Mouse (Mus musculus) adrenal gland, adult 8-10 months (tissue): Measurements from ENCODE around the gene Cpeb1. TPM values are rescaled to one million over a fixed set of nuclear protein-coding genes. Genes with fewer than 3 reads are reported as not detected.
A peak's percentile ranks its signal among the peaks of the same experiment; 100 is the strongest.
"Not testable (repeated sequence)": the region's sequence is repeated elsewhere in the genome, so short reads cannot be mapped to it uniquely, and the experiment has no call there.

Experiments
- DNase-seq: peaks from one replicate; pipeline ENCODE4 v3.0.0; 2022
- total RNA-seq, 4 experiments: library from RNA; stranded (reverse); gene quantifications; 2 replicates each; pipeline ENCODE4 v1.2.4; 2022

The Cpeb1 gene
- 10 to 100 TPM; 49.1 to 90.6 (median 69.3) TPM for total RNA-seq

DNA sequence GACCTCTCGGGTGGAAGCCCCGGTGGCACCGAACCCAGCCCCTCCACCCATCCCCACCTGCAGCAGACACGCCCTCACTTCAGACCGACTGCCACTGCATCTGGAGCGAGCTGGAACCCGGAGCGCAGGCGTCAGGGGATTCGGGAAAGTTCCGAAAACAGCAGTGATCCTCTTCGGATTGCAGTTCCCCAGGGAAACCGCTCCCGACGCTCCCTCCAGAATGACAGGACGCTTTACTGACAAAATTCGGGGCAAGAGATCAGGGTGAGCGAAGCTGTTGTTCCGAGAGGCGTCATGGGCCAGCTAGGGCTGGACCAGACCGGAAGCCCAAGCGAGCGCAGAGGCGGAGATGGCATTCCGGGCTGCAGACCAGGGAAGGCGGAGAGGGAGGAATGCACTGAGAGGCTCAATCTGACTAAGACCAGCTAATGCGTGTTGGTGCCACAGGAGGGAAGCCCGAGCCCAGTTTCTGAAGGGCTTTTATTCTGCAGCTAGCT lies at the start of gene Cpeb1:
Gene Cpeb1 (minus strand): TSS at position 311 of the 497 bp plus-strand sequence.
- DNase-seq, result peak; percentile 82

DNA sequence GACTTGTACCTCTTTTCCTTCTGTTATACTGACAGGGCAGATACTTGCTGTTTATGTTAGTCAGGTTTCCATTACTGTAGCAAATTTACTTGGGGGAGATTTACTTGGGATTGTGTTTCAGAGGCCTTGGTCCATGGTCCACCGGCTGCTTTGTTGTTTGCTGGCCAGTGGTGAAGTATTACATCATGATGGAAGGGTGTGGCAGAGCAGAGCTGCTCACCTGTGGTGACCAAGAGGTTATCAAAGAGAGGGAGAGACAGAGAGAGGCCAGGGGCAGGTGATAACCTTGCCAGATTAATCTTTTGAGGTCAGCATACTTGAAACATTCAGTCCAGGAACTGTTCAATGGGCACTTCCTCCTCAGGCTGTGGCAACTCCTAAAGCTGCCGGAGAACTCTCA lies 45.8 kb upstream of the Cpeb1 start:
- no peak for DNase-seq

DNA sequence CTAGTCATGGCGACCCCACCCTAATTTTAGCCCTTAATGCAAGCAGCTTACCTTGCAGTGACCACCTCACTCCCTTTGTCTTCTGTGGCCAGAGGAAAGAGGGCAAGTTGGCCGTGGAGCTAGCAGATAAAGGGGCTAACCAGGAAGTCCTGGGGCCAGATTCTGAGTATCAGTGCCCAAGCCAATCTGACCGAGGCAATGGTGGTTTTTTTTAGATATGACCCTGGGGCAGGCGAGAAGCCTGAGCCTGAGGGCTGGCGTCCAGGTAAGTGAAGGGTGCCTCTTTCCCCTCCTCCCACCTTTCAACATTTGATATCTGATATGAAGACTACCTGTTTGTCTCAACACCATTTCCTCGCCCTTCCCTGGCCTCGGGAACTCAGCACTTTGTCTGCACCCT lies 42.9 kb upstream of the Cpeb1 start, which contains the start of gene BC048679:
Gene BC048679 (minus strand): TSS at position 101 of the 400 bp plus-strand sequence.
- no peak for DNase-seq

DNA sequence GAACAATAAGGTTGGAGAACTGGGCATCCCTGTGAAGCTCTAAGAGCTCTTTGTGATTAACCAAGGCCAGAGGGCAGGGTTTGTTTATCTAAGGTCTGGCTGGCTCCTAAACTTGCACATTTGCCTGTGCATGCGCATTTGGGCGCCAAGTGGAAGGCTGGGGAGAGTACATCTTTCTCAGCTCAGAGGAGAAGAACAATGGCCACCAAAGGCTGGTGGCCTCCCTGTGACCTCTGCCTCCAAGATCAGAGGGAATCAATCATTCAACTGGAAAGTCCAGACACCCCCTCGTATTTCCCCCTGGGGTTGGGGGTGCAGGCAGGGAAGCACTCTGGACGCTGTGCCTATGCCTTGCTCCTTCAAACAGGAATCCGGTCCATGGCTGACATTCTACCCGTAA lies 41.9 kb upstream of the Cpeb1 start:
- no peak for DNase-seq

DNA sequence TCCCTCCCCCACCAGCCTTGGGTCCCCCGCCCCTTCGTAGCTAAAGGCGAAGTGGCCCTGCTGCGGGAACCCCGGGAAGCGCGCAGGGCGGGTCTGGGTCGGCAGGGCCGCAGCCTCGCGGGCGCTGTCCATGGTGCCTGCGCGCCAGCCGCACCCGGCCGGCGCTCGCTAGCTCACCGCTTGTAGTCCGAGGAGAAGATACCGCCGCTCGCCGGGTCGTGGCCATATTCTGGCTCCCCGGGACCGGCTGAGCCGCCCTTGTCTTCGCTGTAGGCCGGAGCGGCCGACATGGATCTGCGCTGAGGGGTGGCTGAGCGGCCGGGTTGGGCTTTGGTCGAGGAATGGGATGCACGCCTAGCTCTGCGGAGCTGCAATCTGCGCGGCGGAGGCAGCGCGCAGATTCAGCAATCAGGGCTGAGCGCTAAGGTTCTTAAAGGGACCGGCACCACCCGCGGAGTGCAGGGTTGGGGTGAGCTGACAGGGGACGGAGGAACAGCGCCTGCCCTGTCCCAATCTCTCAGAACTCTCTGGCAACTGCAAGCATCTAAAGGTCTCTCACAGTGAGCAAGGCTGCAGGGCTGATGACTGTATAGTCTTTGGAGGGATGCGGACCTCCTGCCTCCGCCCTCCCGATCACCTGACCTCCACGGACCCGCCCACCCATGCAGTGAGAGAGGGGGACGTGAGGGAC lies 38.2 kb upstream of the Cpeb1 start, which contains the start of gene Ap3b2:
Gene Ap3b2 (minus strand): TSS at position 595 of the 691 bp plus-strand sequence.
- peak; percentile 38 for DNase-seq

DNA sequence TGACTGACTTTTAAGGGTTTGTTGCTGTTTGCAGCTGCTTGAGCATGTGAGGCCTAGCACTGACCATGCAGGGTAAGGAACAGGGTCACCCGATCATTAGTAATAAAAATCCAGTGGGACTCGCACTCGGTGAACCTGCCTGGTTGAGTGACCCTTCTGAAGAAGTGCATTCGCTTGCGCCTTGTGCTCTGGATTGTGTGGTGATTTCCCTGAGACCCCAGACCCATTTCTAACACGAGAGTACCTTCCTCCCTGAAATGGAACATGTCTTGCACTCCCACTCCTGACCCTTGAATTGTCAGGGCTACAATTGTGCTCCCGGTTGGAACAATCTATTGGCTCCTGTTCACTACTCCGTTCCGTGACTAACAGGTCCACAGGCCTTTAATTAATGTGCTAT lies 37.4 kb upstream of the Cpeb1 start:
- no peak for DNase-seq

DNA sequence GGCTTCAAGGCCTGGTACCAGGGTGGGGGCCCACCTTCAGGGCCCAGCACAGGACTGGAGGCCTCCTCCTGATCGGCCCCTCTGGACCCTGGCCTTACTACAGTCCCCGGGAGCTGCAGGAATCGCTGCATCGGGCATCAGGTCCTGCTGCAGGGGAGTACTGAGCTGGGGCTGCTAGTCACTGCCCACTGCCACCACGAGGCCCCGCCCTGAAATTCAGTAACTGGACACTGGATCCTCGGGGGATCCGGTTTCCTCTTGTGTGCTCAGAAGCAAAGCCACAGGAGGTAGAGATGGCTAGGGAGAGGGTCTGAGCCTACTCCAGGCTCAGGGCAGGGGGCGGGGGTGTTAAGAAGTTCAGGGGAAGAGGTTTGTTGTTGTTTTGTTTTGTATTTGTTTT lies 34.4 kb upstream of the Cpeb1 start:
- no peak for DNase-seq

DNA sequence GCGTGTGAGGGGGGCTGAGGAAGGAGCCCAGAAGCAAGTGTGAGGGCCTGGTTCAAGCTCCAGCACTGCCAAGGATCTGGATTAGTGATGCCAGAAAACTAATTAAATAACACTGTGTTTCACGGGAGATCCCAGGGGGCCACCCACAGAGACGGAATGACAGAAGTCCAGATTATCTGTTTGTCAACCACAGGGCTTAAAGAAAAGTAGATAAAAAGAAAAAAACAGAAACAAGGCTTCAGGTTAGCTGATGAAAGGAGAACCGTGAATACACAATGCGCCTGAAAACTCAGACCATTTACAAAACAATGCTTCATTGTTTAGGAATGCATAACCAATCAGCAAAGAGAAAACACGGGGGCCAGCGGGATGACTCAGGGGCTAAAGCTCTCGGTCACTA lies 25.5 kb upstream of the Cpeb1 start:
- no peak for DNase-seq

DNA sequence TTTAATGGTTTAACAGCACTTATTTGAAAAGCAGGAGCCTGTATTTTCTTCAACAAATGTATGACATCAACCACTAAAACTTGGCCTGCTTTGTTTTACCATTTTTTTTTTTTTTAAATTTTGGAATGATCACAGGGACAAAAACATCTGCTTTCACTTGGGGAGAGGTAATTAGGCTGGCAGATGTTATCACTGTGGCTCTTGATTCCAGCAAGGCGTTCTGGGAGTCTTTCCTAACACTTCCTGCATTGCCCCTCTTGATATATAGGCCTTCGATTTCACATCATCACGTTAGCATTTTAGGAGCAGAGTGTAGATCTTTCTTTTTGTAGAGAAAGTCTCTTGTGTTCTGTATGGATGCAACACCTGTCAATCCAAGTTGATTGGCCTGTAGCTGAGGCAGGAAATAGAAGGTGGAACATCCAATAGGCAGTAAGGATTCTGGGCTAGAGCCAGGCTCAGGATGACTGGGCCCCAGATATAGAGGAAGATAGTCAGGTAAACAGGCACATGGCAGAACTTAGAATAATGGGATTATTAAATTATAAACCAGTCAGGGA lies 24.3 kb upstream of the Cpeb1 start:
- DNase-seq, result no peak

DNA sequence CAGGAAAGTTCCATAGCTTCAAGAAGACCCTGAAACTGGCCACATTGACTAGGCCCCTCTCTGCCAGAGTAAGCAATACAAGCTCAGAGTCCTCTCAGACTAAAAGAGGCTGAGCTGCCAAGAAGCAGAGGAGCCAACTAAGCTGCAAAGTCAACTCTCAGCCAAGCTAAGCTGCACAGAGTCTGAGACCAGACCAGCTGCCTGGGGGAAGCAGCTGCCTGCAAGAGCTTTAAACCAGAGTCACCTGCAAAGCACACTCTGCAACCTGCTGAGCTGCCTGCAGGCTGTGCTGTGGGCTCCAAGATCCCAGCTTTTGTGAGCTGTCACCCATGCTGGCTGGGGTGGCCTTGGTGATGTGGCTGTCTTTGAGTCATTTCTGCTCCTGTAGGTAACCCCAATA lies 23.0 kb upstream of the Cpeb1 start:
- DNase-seq, result not testable (repeated sequence)

DNA sequence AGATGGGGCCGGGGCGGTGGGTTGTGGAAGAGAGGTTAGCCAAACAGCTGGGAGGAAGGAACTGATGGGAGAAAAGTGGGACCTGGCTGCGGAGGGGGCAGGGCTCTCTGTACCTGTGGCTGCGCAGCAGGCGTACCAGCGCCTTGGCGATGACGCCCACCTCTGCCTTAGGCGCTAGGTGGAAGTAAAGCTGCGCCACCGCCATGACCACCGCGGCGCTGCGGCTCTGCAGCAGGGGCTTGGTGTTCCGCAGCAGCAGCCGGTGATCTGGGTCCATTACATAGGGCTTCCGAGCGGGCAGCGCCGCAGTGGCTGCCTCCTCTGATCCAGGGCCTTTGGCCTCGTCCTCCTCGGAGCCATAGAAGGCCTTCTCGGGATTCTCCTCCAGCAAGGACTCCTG lies 21.6 kb upstream of the Cpeb1 start:
- DNase-seq, result no peak

DNA sequence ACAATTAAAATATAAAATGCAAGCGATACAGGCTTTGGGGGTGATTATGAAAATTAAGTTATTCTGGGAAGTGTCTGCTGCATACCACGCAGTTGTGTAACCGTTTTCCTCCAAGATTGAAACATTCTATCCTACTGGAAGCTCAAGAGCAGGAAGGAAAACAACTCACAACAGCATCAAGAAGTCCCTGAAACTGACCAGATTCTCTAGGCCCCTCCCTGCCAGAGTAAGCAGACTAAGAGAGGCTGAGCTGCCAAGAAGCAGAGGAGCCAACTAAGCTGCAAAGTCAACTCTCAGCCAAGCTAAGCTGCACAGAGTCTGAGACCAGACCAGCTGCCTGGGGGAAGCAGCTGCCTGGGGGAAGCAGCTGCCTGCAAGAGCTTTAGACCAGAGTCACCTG lies 20.0 kb upstream of the Cpeb1 start:
- DNase-seq, result no peak

DNA sequence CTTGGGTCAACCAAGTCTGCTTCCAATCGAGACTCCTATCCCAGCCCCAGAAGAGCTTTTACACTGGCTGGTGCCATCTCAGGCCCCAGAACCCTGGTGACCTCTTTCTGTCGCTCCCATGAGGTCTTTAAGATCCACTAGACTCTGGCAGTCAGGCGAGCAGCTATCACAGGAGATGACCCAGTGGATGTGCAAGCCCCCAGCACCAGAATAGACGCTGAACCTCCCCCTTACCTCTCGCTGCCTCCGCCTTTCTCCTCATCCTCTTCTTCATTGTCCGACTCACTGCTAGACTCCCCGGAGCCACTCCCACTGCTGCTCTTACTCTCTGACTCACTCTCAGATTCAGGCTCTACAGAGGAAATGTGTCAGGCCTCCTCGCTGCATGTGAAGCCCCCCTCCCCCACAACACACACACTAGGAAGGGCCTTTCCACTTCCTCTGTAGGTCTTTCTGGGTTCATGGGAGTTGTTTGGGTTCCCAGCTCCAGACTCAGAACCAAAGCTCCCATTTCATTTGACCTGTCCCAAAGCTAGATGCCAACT lies 9.7 kb upstream of the Cpeb1 start:
- DNase-seq, result no peak

DNA sequence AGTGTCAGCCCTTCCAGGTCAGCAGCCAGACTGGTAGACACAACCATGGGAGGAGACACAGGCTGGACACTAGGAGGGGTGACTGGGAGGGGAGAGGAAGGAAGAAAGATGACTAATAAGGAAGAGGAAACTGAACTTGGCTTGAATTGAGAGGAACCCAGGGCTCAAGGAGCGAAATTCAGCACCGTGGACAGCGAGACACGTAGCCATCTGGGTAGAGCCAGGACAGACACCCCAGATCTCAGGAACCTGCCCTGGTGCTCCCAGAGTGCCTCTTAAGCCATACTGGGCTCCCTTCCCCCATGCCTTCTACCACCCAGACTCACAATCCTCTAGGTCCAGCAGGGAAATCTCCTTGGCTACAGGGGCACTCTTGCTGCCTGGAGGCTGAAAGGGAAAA lies 8.9 kb upstream of the Cpeb1 start:
- no peak for DNase-seq

DNA sequence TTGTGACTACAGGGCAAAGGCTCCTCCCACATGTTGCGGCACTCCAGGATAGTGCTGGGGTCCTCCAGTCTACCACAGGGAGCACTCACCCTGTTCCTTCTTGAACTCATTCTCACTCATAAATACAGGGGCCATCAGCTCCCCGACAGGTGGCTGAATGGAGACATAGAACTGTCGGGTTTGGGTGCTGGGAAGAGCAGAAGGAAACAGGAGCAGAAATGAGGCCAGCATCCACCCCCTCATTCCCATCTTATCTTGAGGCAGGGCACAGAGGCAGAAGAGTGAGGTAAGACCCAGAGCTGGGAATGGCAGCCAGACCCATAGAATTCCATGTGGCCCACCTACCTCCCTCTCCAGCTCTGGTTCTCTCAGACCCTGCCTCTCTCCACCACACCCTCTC lies 7.5 kb upstream of the Cpeb1 start:
- no peak for DNase-seq

DNA sequence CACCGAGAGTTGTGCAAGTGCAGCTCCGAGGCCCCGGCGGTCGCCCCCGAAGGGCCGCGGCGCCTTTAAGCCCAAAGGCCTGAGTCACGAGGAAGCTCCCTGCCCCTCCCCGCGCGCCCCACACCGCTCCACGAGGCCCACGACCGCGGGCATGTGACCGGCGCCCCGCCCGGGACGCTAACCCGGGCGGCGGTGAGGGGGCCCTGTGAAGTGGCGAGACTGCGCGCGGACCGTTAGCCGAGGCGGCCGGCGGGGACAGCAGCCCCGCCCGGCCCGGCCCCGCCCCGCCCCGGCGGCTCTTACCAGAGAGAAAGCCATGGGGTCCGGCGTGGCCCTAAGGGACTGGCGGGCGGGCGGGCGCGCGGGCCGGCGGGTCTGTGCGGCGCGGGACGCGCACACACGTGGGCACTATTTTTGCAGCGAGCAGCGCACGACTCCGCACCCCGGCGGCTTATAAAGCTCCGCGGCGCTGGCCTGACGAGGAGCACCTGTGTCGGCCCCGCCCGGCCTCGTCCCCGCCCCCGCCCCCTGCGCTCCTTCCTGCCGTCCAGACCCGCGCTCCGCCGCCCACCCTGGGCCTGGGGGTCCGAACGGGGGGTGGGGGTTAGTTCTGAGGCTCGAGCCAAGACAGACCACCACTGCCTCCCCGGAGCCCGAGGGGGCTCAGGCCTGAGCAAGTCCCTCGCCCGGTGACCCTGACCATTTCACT lies 780 bp downstream of the Cpeb1 start:
- peak; percentile 67 for DNase-seq

DNA sequence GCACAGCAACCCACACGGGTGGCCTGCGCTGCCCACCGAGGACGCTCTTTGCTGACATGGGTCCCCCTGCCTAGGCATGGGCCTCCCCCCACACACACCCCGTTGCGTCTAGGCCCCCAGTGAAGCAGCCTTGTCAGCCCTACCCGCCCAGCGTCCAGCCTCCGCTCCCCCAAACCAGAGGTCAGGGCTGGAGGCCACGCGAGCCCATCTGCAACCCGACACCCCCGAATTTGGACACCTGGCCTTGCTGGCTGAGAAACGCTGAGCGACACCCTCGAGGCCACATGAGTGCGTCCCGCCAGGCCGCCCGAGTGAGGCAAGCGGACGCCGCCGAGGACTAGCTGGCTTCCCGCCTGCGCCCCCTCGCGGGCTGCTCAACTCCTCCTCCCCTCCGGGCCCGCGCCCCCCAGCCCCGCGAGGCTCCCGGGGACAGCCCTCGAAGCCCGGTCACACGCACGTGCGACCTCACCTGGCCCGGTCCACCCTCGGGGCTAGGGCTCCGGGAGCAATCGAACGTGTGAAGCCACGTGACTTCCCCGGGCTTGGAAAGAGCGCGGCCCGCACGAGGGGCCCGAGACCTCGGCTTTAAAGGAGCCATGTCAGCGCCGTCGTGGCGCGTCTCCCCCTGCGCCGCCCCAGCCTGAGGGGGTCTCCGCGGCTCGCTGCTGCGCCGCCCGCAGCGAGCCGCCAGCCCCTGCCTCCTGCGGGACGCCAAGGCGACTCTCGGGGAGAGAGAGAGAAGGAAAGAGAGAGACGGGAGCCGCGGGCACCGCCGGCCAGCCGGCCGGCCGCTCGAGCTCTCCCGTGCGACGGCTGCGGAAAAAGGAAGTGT lies 1.6 kb downstream of the Cpeb1 start:
- DNase-seq, result peak; percentile 68

DNA sequence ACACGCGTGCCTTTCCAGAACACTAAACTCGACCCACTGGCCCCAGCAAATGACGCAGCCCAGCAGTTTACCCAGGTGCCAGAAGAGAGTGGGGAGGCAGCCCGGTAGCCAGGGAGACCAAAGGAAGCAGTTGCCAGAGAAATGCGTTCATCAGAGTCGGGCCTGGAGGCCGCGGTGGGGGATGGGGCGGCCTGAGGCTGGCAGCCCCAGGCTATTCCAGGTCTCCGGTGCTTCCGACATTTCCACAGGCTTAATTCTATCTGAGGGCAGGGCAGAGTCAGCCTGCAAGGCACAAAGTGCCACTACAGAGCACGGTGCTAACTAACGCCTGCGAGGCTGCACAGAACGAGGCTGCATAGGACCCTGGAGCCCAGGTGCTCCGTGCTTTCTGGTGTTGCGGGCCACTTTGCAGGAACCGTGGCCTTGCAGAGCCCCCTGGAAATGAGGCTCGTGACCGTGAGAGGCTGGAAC lies 2.3 kb downstream of the Cpeb1 start:
- DNase-seq, result peak; percentile 77

DNA sequence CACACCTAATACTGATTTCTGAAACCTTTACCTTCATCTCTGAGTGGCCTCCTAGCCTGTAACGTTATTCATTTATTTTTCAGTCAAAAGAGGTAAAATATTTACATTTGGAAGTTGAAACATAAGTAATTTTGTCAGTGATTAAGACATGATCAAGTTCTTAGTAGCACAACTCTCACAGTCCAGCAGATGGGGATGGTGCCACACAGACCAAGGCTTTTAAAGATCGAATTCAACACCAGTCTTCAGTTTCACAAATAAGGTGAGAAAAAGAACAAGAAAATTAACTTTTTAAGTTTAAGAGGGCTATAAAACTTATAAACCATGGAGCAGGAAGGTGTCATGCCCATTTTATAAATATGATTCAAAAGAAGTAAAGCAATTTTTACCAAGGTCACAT lies 56.3 kb downstream of the Cpeb1 start:
- no peak for DNase-seq

DNA sequence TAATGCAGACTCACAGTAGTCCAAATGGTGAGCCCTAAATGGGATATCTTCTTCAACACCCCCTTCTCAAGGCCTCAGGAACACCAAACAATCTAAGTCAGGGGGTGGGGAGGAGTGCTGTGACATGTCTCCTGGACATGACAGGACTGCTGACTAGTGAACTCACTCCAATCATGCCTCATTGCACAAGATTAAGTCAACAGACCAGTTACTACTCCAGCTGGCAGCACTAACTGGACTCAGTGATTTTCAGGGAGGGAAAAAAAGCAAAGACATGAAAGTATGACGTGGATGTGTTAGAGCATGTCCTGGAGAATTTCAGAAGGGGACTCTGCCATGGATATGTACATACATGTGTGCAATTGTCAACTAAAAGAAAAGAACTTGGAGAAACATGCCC lies 75.9 kb downstream of the Cpeb1 start:
- no peak for DNase-seq

DNA sequence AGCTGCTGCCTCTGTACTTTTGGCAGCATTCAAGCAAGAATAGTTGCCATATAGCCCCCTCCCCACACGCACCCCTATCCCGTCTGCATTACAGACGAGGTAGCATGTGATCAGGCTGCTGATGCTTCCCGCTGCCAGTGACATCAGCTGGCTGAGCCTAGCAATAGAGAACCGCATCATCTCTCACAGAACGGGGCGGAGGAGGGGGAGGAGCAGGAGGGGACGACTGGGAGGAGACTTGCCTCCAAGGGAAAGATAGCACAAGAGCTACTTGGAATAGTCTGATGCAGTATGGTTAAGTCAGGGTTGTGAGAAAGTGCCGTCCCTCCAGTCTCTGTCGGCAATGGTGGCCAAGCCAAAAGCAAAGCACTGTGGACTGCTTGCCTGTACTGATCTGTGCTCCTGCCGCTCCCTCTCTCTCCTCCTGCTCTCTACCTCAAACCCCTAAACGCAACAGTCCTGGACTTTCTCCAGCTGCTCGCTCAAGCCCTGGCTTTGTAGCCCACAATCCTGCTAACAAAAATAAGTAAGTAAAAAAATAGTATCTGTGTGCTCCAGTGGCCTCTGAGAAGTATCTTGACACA lies 82.8 kb downstream of the Cpeb1 start:
- peak; percentile 55 for DNase-seq

DNA sequence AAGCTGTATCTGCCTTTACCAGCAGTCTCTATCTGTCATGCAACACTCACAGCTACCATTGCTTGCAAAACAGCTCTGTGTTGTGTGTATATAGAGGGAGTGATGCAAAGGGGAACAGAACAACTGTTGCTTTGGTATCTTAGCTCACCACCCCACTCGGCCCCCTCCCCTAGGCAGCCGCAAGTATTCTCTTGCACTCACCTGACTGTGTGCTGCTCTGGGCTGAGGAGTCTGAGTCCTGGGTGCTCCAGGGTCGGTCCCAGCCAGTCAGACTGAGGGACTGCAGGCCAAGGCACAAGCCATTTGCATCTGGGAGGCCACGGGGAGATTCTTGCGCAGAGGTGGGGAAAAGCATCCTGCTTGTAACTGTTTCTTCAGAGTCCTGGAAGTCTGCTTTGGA lies 83.5 kb downstream of the Cpeb1 start:
- no peak for DNase-seq
